Mouse (Mus musculus) gastrocnemius, adult 8-10 months (tissue): Measurements from ENCODE around the gene Jade2. TPM values are rescaled to one million over a fixed set of nuclear protein-coding genes. Genes with fewer than 3 reads are reported as not detected.

Experiments
- DNase-seq, 2 experiments: peaks; one replicate each; pipeline ENCODE4 v3.0.0; 2022; ENCODE audit warnings: low spot score in 2 of 2
- total RNA-seq, 4 experiments: library from RNA; stranded (reverse); gene quantifications; 2 replicates each; pipeline ENCODE4 v1.2.4; 2022

Gene Jade2
- total RNA-seq, 4 experiments from 2014 or later, result 4.4 to 10.0 (median 9.1) TPM

- no peak for DNase-seq
Measured at GRCm38 (mm10) chr11:51835598-51835997, 21.9 kb downstream of the Jade2 start.

GRCm38 (mm10) chr11:51834067-51834411 is 23.4 kb downstream of the Jade2 start:
- DNase-seq, result no peak

GRCm38 (mm10) chr11:51833393-51834066 is 23.9 kb downstream of the Jade2 start:
- no peak for DNase-seq

- DNase-seq, result no peak
Measured at GRCm38 (mm10) chr11:51832992-51833391, 24.5 kb downstream of the Jade2 start.

- no peak for DNase-seq
Measured at GRCm38 (mm10) chr11:51831962-51832909, 25.2 kb downstream of the Jade2 start.

- DNase-seq, result no peak
Measured at GRCm38 (mm10) chr11:51824867-51825424, 32.5 kb downstream of the Jade2 start.

- DNase-seq, result no peak
Measured at GRCm38 (mm10) chr11:51823963-51824753, 33.3 kb downstream of the Jade2 start.

GRCm38 (mm10) chr11:51823271-51823670 is 34.2 kb downstream of the Jade2 start:
- DNase-seq, result no peak

- DNase-seq, result no peak
Measured at GRCm38 (mm10) chr11:51822736-51823135, 34.7 kb downstream of the Jade2 start.

GRCm38 (mm10) chr11:51820861-51821260 is 36.6 kb downstream of the Jade2 start:
- peak; percentile 73 to 76 for DNase-seq

GRCm38 (mm10) chr11:51819964-51820363 is 37.5 kb downstream of the Jade2 start:
- peak; percentile 46 to 61 for DNase-seq

GRCm38 (mm10) chr11:51818837-51819236 is 38.6 kb downstream of the Jade2 start:
- DNase-seq, result no peak

- DNase-seq, result peak; percentile 80 to 81
Measured at GRCm38 (mm10) chr11:51817756-51818155, 39.7 kb downstream of the Jade2 start.

GRCm38 (mm10) chr11:51812022-51812546 is 45.4 kb downstream of the Jade2 start:
- DNase-seq, result no peak

- no peak for DNase-seq
Measured at GRCm38 (mm10) chr11:51811230-51811629, 46.2 kb downstream of the Jade2 start.

GRCm38 (mm10) chr11:51809632-51810224 is 47.7 kb downstream of the Jade2 start:
- no peak for DNase-seq

- DNase-seq, result peak in 1 of 2 experiments; percentile 76
Measured at GRCm38 (mm10) chr11:51807108-51807879, 50.2 kb downstream of the Jade2 start.

GRCm38 (mm10) chr11:51805221-51805981 is 52.1 kb downstream of the Jade2 start:
- DNase-seq, result peak; percentile 48 to 59
